Mouse (Mus musculus) lung, postnatal 4 days (tissue): ENCODE measurements around the gene Mdh1.
"Not testable (repeated sequence)": the region's sequence is repeated elsewhere in the genome, so short reads cannot be mapped to it uniquely, and the experiment has no call there.

Source experiments
- DNase-seq, 2 experiments: peaks; one replicate each; pipeline ENCODE4 v3.0.0; 2021

Gene Mdh1

GRCm38 (mm10) chr11:21545021-21545420, 27.1 kb downstream of the Mdh1 start:
- DNase-seq: no peak

- no peak for DNase-seq
These were observed 29.4 kb downstream of the Mdh1 start for GRCm38 (mm10) chr11:21542731-21543130.

DNA sequence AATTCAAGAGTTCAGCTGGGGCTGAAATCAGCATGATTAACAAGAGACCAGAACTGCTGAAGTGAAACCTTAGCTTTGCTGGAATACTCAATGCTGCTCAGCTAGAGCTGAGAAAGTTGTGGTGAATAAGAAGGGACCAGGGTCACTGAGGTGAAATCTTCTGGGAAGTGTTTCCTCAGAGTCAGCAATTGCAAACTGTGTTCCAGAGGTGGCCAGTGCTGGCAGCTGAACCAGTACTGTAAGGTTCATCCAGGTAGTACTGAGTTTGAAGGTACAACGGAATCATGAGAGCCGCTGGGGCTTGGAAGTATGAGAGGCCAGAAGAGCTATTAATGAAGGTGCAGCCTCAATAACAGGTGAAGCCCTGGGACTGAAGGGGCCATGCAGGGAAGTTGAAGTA, 31.5 kb downstream of the Mdh1 start:
- DNase-seq: no peak

DNA sequence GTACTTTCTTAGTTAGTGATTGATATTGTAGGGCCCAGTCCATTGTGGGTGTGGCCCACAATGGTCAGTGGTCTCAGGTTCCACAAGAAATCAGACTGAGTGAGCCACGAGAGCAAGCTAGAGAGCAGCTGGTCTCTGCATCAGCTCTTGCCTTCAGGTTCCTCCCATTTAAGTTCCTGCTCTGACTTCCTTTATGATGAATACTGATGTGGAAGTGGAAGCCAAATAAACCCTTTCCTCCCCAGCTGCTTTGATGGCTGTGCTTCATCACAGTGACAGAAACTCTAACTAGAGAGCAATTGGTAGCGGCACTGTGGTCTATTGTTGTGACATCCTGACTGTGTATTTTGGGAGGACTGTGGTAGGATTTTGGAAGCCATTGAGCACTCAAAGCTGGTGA, 32.1 kb downstream of the Mdh1 start:
- no peak for DNase-seq

- not testable (repeated sequence) for DNase-seq
These were observed 41.3 kb downstream of the Mdh1 start for GRCm38 (mm10) chr11:21530856-21531255.

DNA sequence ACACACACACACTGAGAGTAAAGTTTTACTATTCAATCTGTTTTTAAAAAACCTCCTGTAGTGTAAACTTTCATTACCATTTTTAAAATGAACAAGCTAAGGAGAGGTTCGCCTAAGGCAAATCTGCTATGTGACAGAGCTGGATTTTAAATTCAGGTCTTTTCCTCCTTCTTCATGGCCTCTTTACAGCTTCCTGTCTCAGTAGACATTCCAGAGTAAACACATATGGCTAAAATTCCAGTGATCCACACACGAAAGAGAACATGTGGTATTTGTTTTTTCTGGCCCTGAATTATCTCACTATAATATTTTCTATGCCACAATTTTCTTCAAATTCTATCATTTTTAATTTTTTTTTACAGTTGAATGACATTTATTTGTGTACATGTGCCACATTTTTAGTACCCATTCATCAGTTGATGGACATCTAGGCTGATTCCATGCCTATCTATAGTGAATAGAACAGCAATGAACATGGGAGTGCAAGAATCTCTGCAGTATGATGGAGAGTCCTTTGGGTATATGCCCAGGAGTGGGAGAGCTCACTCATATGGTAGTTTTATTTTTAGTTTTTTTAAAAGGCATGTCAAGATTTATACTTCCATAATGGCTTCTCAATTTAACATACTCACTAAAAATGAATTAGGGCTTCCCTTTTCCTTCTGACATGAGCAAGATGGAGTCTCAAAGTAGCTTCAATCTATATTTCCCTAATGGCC, 43.3 kb downstream of the Mdh1 start:
- no peak for DNase-seq

DNA sequence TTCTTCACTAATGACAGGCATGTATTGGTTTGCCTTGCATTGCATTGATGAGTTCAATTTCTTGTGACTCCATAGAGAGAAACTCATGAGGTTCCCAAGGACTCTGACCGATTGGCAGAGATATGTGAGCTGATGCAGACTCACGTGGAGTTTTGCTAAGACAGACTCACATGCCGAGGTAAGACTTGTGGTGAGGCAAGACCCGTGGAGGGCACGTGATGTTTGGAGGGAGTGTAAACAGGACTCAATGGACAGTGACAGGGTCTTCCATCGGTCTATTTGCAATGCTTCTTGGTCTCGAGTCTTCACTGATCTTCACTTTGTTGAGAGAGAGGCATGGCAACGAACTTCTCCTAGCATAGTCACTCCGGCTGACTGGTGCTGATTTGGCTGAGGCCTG, 54.4 kb downstream of the Mdh1 start:
- no peak for DNase-seq

- not testable (repeated sequence) for DNase-seq
These were observed 55.8 kb downstream of the Mdh1 start for GRCm38 (mm10) chr11:21516396-21516795.

GRCm38 (mm10) chr11:21510577-21510976, 61.6 kb downstream of the Mdh1 start:
- DNase-seq: not testable (repeated sequence)

DNA sequence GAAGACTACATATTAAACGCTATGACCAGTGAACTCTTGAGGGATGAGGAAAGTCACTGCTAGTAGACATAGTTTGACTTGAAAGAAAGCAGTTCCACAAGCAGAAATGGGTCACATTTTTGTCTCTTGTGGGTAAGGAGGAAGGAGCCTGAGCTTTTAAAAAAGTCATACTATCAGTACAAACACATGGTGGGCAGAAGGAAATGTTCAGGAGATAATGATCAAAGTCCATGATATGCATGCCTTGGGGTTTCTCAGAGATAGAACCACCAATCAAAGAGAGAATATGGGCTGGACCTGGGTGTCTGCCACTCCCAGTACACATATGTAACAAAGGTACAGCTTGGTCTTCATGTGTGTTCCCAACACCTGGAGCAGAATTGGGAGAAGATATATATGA, 63.5 kb downstream of the Mdh1 start:
- not testable (repeated sequence) for DNase-seq

GRCm38 (mm10) chr11:21507073-21507472, 65.1 kb downstream of the Mdh1 start:
- not testable (repeated sequence) for DNase-seq
